Mouse (Mus musculus) granulocyte monocyte progenitor cell, adult 5-6 weeks (primary cell): ENCODE measurements around the gene Fbln5. TPM values are rescaled to one million over a fixed set of nuclear protein-coding genes. Genes with fewer than 3 reads are reported as not detected.

Experiments
- ATAC-seq: replicated peaks from 2 replicates; pipeline ENCODE4 v1.8.0; 2016; ENCODE audit warnings: mild to moderate bottlenecking, moderate TSS enrichment, inconsistent platforms; ENCODE audit not compliant: poor library complexity, severe bottlenecking
- total RNA-seq, 2 experiments: library from RNA; stranded (forward) in 1 of 2; stranded (reverse) in 1 of 2; fragments of 200-712, 200-1000 nt in 1 of 2; fragments of >200 nt in 1 of 2; fragmentation: Nextera tagmentation in 1 of 2; gene quantifications; 2 replicates each; pipeline ENCODE4 v1.2.3; 2014 to 2017

Fbln5 gene
- total RNA-seq, 2 experiments from 2014 or later: not detected

GRCm38 (mm10) chr12:101766228-101766852 lies 52.5 kb downstream of the Fbln5 start:
- ATAC-seq: no peak

GRCm38 (mm10) chr12:101764870-101765269 lies 54.0 kb downstream of the Fbln5 start:
- ATAC-seq: no peak

GRCm38 (mm10) chr12:101763065-101763464 lies 55.8 kb downstream of the Fbln5 start:
- ATAC-seq: no peak

GRCm38 (mm10) chr12:101762054-101762453 lies 56.8 kb downstream of the Fbln5 start:
- no peak for ATAC-seq

GRCm38 (mm10) chr12:101759440-101760045 lies 59.3 kb downstream of the Fbln5 start:
- ATAC-seq: peak; percentile 22; the same call in 1 of the 2 replicates

- 0 out of 2 replicates have a peak, but pooled peaks have one; percentile 33 for ATAC-seq
Observed at GRCm38 (mm10) chr12:101758698-101759097, 60.2 kb downstream of the Fbln5 start.

GRCm38 (mm10) chr12:101742375-101742774 lies 76.5 kb downstream of the Fbln5 start:
- no peak for ATAC-seq

- no peak for ATAC-seq
Observed at GRCm38 (mm10) chr12:101740486-101740885, 78.4 kb downstream of the Fbln5 start.

GRCm38 (mm10) chr12:101740045-101740444 lies 78.8 kb downstream of the Fbln5 start:
- ATAC-seq: peak; percentile 68

GRCm38 (mm10) chr12:101718755-101719150 lies 100.1 kb downstream of the Fbln5 start:
- peak; percentile 33; the same call in 1 of the 2 replicates for ATAC-seq

GRCm38 (mm10) chr12:101718054-101718754 lies 100.7 kb downstream of the Fbln5 start, which contains the start of gene Tc2n:
Tc2n (minus strand) TSS chr12:101718523.
- ATAC-seq: peak; percentile 87

GRCm38 (mm10) chr12:101699176-101699575 lies 119.7 kb downstream of the Fbln5 start:
- ATAC-seq: no peak

Other genes with a start within 250 kb of the Fbln5 start
- not detected in 2 replicates for gene Tc2n, start 100.5 kb downstream of the Fbln5 start, total RNA-seq (2014; fragmentation: Nextera tagmentation)
- not detected in 2 replicates for gene Tc2n, start 100.5 kb downstream of the Fbln5 start, total RNA-seq (2017)
- 21.3 and 24.3 TPM in 2 replicates for gene Trip11, start 94.2 kb upstream of the Fbln5 start, total RNA-seq (2014; fragmentation: Nextera tagmentation)
- gene Trip11, start 94.2 kb upstream of the Fbln5 start, total RNA-seq (2017): 38.2 and 47.5 TPM in 2 replicates
- gene Atxn3, start 139.2 kb upstream of the Fbln5 start, total RNA-seq (2014; fragmentation: Nextera tagmentation): 28.8 and 31.3 TPM in 2 replicates
- gene Atxn3, start 139.2 kb upstream of the Fbln5 start, total RNA-seq (2017): 56.4 and 74.5 TPM in 2 replicates
- gene Cpsf2, start 156.9 kb upstream of the Fbln5 start, total RNA-seq (2014; fragmentation: Nextera tagmentation): 21.9 and 24.9 TPM in 2 replicates
- 55.8 and 57.1 TPM in 2 replicates for gene Cpsf2, start 156.9 kb upstream of the Fbln5 start, total RNA-seq (2017)